Mouse (Mus musculus): ENCODE data around the gene Hist1h2af. TPM values are rescaled to one million over a fixed set of nuclear protein-coding genes. Genes with fewer than 3 reads are reported as not detected.

The Hist1h2af gene
- polyA plus RNA-seq, 1 experiment from 2014 or later, result 5.4 TPM

DNA sequence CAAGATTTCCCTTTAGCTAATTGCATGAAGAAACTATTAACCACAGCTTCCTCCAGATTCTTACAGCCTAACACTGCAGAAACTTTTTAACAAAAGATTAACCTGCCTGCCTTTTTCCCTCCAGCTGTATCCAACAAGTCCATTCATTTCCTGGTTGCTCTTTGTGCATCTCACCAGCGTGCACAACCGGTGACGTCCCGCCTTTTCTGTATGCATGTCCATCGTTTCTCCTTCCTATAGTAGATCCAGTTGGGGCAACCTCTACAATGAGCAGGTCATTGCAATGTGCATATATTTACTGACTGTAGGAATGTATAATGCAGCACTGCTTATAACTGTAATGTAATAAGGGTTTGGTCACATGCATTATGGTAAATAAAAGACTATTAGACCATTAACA is 9.7 kb upstream of the Hist1h2af start:
- H3K4me3 ChIP-seq (ENCODE audit: control insufficient read depth in 1 of 2, insufficient read depth in 1 of 2, low read depth in 1 of 2, low read length in 2 of 2), result no peak overlapping the region
- H3K4me1 ChIP-seq (ENCODE audit: control insufficient read depth in 2 of 2, insufficient read depth in 2 of 2, low read length in 2 of 2), result peaks cover under 1 to 9% of the 10 kb centered on the region in 2 experiments
- no peak overlapping the region for H3K9ac ChIP-seq (ENCODE audit: low read length)
- WGBS, result 49% methylated on average over 5 of the region's 5 CpGs
- H3K36me3 ChIP-seq (ENCODE audit: control insufficient read depth, insufficient read depth, low read length), result no peaks in the 10 kb centered on the region
- H3K9me3 ChIP-seq (ENCODE audit: control insufficient read depth, low read length), result no peaks in the 10 kb centered on the region
- no peak overlapping the region for H3K4me2 ChIP-seq (ENCODE audit: low read length)
- no peak for ATAC-seq (ENCODE audit: insufficient number of reproducible peaks, insufficient read depth, low FRiP score, low read depth)
- H3K27me3 ChIP-seq (ENCODE audit: control insufficient read depth, insufficient read depth, low read length), result no peaks in the 10 kb centered on the region
- H3K27ac ChIP-seq (replicated peaks in 1 of 2; ENCODE audit: control insufficient read depth in 1 of 2, insufficient read depth in 1 of 2, low read depth in 2 of 2, low read length in 2 of 2), result no peak overlapping the region

DNA sequence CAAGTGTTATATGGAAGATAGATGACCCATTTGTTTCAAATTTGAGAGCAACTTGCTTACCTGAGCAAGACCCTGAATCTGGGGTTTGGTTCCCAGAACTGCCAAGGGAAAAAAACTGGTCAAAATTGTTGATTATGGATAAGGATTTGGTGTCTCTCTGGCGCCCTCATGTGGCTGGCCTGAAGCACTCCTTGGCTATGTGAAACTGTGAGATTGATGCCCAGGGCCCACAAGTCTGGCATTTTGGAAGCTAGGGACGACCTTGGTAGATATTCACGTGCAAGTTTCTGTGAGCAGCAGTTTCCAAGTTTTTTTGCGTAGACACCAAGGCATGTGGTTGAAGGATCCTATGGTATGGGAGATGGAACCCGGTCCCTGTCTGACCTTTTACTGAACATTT is 9.1 kb upstream of the Hist1h2af start:
- WGBS, result 9% methylated on average over 5 of the region's 5 CpGs
- no peaks in the 10 kb centered on the region for H3K36me3 ChIP-seq (ENCODE audit: control insufficient read depth, insufficient read depth, low read length)
- ATAC-seq (ENCODE audit: insufficient number of reproducible peaks, insufficient read depth, low FRiP score, low read depth), result no peak
- H3K27me3 ChIP-seq (ENCODE audit: control insufficient read depth, insufficient read depth, low read length), result no peaks in the 10 kb centered on the region
- H3K4me3 ChIP-seq (ENCODE audit: control insufficient read depth in 1 of 2, insufficient read depth in 1 of 2, low read depth in 1 of 2, low read length in 2 of 2), result no peak overlapping the region
- no peak overlapping the region for H3K27ac ChIP-seq (replicated peaks in 1 of 2; ENCODE audit: control insufficient read depth in 1 of 2, insufficient read depth in 1 of 2, low read depth in 2 of 2, low read length in 2 of 2)
- H3K4me1 ChIP-seq (ENCODE audit: control insufficient read depth in 2 of 2, insufficient read depth in 2 of 2, low read length in 2 of 2), result peaks cover 3 to 12% of the 10 kb centered on the region in 2 experiments
- 0 out of 2 replicates have a peak overlapping the region, but pooled peaks have one; percentile 25 for H3K9ac ChIP-seq (ENCODE audit: low read length)
- H3K9me3 ChIP-seq (ENCODE audit: control insufficient read depth, low read length), result no peaks in the 10 kb centered on the region
- peak overlapping the region; percentile 28; the same call in 1 of the 2 replicates for H3K4me2 ChIP-seq (ENCODE audit: low read length)

DNA sequence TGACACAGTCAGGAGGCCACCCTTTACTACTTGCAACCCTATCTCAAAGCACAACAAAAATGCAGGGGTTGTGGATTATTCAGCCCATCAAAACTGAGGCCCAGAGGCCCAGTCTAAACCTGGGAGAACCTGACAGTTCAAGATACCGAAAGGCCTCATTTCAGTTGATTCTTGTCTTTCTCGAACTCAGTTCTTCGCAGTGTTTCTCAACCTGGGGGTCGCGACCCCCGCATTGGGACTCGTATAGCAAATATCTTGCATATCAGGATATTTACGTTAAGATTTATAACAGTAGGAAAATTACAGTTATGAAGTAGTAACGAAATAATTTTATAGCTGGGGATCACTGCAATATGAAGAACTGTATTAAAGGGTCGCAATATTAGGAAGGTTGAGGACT is 7.8 kb upstream of the Hist1h2af start:
- peak overlapping the region; percentile 72 for H3K9ac ChIP-seq (ENCODE audit: low read length)
- peak overlapping the region; percentile 27 to 45; a peak in 3 of 4 replicates for H3K4me3 ChIP-seq (ENCODE audit: control insufficient read depth in 1 of 2, insufficient read depth in 1 of 2, low read depth in 1 of 2, low read length in 2 of 2)
- H3K9me3 ChIP-seq (ENCODE audit: control insufficient read depth, low read length), result no peaks in the 10 kb centered on the region
- H3K4me1 ChIP-seq (ENCODE audit: control insufficient read depth in 2 of 2, insufficient read depth in 2 of 2, low read length in 2 of 2), result peaks cover 3 to 12% of the 10 kb centered on the region in 2 experiments
- 3% methylated on average over 10 of the region's 10 CpGs for WGBS
- no peaks in the 10 kb centered on the region for H3K36me3 ChIP-seq (ENCODE audit: control insufficient read depth, insufficient read depth, low read length)
- no peaks in the 10 kb centered on the region for H3K27me3 ChIP-seq (ENCODE audit: control insufficient read depth, insufficient read depth, low read length)
- H3K27ac ChIP-seq (replicated peaks in 1 of 2; ENCODE audit: control insufficient read depth in 1 of 2, insufficient read depth in 1 of 2, low read depth in 2 of 2, low read length in 2 of 2), result no peak overlapping the region
- ATAC-seq (ENCODE audit: insufficient number of reproducible peaks, insufficient read depth, low FRiP score, low read depth), result no peak
- H3K4me2 ChIP-seq (ENCODE audit: low read length), result peak overlapping the region; percentile 71

DNA sequence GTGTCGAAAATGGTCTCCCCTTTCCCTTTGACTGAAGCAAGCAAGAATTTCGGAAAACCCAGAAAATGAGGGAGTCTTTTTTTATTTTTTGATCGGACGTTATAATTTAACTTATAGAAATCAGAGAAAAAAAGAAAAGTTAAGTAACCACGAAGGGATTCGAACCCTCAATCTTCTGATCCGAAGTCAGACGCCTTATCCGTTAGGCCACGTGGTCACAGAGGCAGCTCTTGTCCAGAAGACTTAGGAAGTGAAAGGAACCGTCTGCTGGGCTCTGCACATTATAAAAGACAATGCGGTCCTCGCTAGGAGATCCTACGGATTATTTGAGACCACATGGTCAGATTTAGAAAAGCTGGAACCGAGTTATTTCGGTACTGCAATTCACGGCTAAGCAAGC is 7.4 kb upstream of the Hist1h2af start:
- WGBS, result under 1% methylated on average over 17 of the region's 17 CpGs
- ATAC-seq (ENCODE audit: insufficient number of reproducible peaks, insufficient read depth, low FRiP score, low read depth), result no peak
- no peaks in the 10 kb centered on the region for H3K9me3 ChIP-seq (ENCODE audit: control insufficient read depth, low read length)
- H3K36me3 ChIP-seq (ENCODE audit: control insufficient read depth, insufficient read depth, low read length), result no peaks in the 10 kb centered on the region
- peaks cover 3 to 12% of the 10 kb centered on the region in 2 experiments for H3K4me1 ChIP-seq (ENCODE audit: control insufficient read depth in 2 of 2, insufficient read depth in 2 of 2, low read length in 2 of 2)
- peak overlapping the region; percentile 71 for H3K4me2 ChIP-seq (ENCODE audit: low read length)
- no peaks in the 10 kb centered on the region for H3K27me3 ChIP-seq (ENCODE audit: control insufficient read depth, insufficient read depth, low read length)
- peak overlapping the region; percentile 30 to 45; a peak in 3 of 4 replicates for H3K4me3 ChIP-seq (ENCODE audit: control insufficient read depth in 1 of 2, insufficient read depth in 1 of 2, low read depth in 1 of 2, low read length in 2 of 2)
- peak overlapping the region; percentile 72 for H3K9ac ChIP-seq (ENCODE audit: low read length)
- H3K27ac ChIP-seq (replicated peaks in 1 of 2; ENCODE audit: control insufficient read depth in 1 of 2, insufficient read depth in 1 of 2, low read depth in 2 of 2, low read length in 2 of 2), result peak overlapping the region in 1 of 2 experiments; percentile 47; a peak in 1 of 4 replicates

DNA sequence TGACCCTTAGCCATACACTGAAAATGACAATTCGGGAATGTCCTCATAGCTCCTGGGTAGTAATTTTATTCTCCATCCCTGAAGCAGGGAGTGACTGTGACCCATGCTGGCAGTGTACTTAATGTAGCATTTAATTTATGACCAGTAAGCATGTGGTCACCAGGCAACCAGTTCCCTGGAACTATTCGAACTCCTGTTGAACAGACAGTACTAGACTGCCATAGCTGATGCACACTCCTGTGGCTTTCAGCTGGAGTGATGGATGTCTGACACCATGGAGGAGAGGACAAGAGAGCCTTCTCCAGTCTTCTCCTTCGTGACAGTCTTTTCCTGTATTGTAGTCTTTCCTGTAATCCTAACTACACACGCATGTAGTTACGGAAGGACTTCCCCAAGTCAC is 4.7 kb upstream of the Hist1h2af start:
- Histone ChIP-seq H3K27ac (replicated peaks in 1 of 2; ENCODE audit: control insufficient read depth in 1 of 2, insufficient read depth in 1 of 2, low read depth in 2 of 2, low read length in 2 of 2) (peak overlapping the region; percentile 88 to 95), H3K36me3 (ENCODE audit: control insufficient read depth, insufficient read depth, low read length) (no peaks in the 10 kb centered on the region), H3K9me3 (ENCODE audit: control insufficient read depth, low read length) (no peaks in the 10 kb centered on the region), H3K27me3 (ENCODE audit: control insufficient read depth, insufficient read depth, low read length) (no peaks in the 10 kb centered on the region), H3K9ac (ENCODE audit: low read length) (peak overlapping the region; percentile 95), H3K4me1 (ENCODE audit: control insufficient read depth in 2 of 2, insufficient read depth in 2 of 2, low read length in 2 of 2) (peaks cover 8 to 27% of the 10 kb centered on the region in 2 experiments), H3K4me3 (ENCODE audit: control insufficient read depth in 1 of 2, insufficient read depth in 1 of 2, low read depth in 1 of 2, low read length in 2 of 2) (peak overlapping the region in 1 of 2 experiments; percentile 9; a peak in 1 of 4 replicates), H3K4me2 (ENCODE audit: low read length) (peak overlapping the region; percentile 71)
- no peak for ATAC-seq (ENCODE audit: insufficient number of reproducible peaks, insufficient read depth, low FRiP score, low read depth)
- 82% methylated on average over 5 of the region's 5 CpGs for WGBS

DNA sequence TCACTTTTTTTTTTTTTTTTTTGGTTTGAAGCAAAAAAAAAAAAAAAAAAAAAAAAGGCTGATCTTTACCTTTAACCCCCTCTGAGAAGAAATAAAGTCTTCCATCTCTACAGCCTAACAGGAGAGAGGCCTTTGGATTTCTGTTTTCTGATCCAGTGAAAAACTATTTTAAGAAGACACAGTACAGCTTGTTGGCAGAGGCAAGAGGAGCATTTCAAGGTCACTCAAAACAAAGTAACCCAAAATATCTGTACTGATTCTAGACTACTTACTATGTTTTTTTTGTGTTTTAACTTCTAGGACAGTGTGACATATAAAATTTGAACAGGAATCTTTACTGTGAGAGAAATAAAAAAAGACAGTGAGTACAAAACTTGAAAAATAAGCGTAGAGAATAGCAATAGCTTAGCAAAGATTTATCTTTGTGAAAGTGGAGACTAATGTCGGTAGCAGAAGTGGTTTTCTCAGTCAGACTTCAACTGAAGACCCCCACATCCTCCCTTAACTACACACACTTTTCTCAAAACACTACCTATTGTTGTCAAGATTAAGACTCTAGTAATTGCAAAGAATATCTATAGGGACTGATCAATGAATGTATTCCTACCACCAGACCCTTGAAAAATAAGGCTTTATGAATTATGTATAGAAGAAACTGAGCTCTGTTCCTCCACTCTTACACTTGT is 4.1 kb upstream of the Hist1h2af start:
- no peaks in the 10 kb centered on the region for H3K27me3 ChIP-seq (ENCODE audit: control insufficient read depth, insufficient read depth, low read length)
- peak overlapping the region; percentile 71 for H3K4me2 ChIP-seq (ENCODE audit: low read length)
- no peaks in the 10 kb centered on the region for H3K36me3 ChIP-seq (ENCODE audit: control insufficient read depth, insufficient read depth, low read length)
- peak overlapping the region in 1 of 2 experiments; percentile 67; a peak in 3 of 4 replicates for H3K4me3 ChIP-seq (ENCODE audit: control insufficient read depth in 1 of 2, insufficient read depth in 1 of 2, low read depth in 1 of 2, low read length in 2 of 2)
- peak overlapping the region; percentile 95 to 100; a peak in 3 of 4 replicates for H3K27ac ChIP-seq (replicated peaks in 1 of 2; ENCODE audit: control insufficient read depth in 1 of 2, insufficient read depth in 1 of 2, low read depth in 2 of 2, low read length in 2 of 2)
- peak overlapping the region; percentile 95 for H3K9ac ChIP-seq (ENCODE audit: low read length)
- ATAC-seq (ENCODE audit: insufficient number of reproducible peaks, insufficient read depth, low FRiP score, low read depth), result no peak
- peaks cover 8 to 31% of the 10 kb centered on the region in 2 experiments for H3K4me1 ChIP-seq (ENCODE audit: control insufficient read depth in 2 of 2, insufficient read depth in 2 of 2, low read length in 2 of 2)
- 22% methylated on average over 2 of the region's 2 CpGs for WGBS
- no peaks in the 10 kb centered on the region for H3K9me3 ChIP-seq (ENCODE audit: control insufficient read depth, low read length)

DNA sequence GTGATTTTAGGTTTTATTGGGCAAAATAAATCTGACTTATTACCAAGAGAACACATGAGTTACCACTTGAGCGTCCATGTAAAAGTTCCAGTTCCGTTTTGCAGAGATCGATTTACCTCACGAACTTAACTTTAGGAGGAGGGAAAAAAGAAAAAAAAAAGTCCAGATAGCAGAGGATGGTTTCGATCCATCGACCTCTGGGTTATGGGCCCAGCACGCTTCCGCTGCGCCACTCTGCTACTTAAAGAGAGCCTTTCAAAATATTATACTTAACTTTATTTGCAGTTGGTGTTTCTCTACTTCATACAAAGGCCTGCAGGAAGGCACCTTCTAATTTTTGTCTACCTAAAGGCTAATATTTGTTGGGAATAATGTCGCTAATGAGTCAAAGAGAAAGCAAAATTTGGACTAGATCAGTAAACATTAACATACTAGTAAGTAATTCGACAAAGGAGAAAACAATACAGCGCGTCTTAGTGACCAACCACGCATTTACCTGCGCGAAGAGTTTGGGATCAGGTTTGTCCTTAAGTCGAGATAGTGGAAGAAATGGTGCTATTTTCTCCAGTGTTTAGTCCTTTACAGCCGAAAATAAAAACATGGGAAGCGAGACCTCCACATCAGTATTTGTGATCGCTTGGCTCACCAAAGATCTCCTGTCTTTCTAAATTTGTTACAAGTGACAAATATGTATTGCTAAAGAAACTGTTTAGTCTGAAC is 3.4 kb upstream of the Hist1h2af start:
- Histone ChIP-seq H3K4me3 (ENCODE audit: control insufficient read depth in 1 of 2, insufficient read depth in 1 of 2, low read depth in 1 of 2, low read length in 2 of 2) (peak overlapping the region; percentile 49 to 67), H3K27ac (replicated peaks in 1 of 2; ENCODE audit: control insufficient read depth in 1 of 2, insufficient read depth in 1 of 2, low read depth in 2 of 2, low read length in 2 of 2) (peak overlapping the region; percentile 95 to 100), H3K9me3 (ENCODE audit: control insufficient read depth, low read length) (no peaks in the 10 kb centered on the region), H3K4me1 (ENCODE audit: control insufficient read depth in 2 of 2, insufficient read depth in 2 of 2, low read length in 2 of 2) (peaks cover 8 to 33% of the 10 kb centered on the region in 2 experiments), H3K4me2 (ENCODE audit: low read length) (peak overlapping the region; percentile 71), H3K27me3 (ENCODE audit: control insufficient read depth, insufficient read depth, low read length) (no peaks in the 10 kb centered on the region), H3K36me3 (ENCODE audit: control insufficient read depth, insufficient read depth, low read length) (no peaks in the 10 kb centered on the region), H3K9ac (ENCODE audit: low read length) (peak overlapping the region; percentile 95)
- ATAC-seq (ENCODE audit: insufficient number of reproducible peaks, insufficient read depth, low FRiP score, low read depth), result no peak
- under 1% methylated on average over 20 of the region's 20 CpGs for WGBS

Measured in heart, embryonic 14.5 days (tissue).